Mouse (Mus musculus) adipocyte (in vitro differentiated cells): Measurements from ENCODE around the gene Pax6.

Source experiments
- DNase-seq: peaks from one replicate; pipeline ENCODE4 v3.0.0-alpha.2; 2016; ENCODE audit warnings: low spot score

Gene Pax6

GRCm38 (mm10) chr2:105668271-105669270 lies at the start of gene Pax6:
TSS of gene Pax6 (plus strand) at chr2:105668900.
- no peak for DNase-seq

GRCm38 (mm10) chr2:105648933-105649332 lies 19.8 kb upstream of the Pax6 start:
- no peak for DNase-seq

GRCm38 (mm10) chr2:105656456-105656855 lies 12.2 kb upstream of the Pax6 start:
- DNase-seq: no peak

DNA sequence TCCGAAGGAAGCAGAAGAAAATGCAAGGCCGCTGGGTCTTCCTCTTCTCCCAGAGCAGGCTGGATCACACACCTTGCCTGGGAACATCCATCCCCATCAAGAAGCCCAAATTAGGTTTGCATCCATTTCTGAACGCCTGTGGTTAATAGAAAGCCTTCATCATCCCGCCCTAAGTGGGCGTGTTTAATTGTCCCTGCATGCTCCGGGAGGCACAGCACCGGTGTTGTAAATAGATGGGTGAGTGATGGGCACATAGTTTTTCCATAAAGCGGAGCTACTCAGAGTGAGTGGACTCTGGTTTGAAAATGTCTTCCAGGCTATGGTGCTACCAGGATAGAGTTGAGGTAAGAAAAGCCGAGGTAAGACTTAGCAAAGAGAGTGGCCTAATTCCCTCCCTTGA lies 9.3 kb upstream of the Pax6 start:
- DNase-seq: no peak

DNA sequence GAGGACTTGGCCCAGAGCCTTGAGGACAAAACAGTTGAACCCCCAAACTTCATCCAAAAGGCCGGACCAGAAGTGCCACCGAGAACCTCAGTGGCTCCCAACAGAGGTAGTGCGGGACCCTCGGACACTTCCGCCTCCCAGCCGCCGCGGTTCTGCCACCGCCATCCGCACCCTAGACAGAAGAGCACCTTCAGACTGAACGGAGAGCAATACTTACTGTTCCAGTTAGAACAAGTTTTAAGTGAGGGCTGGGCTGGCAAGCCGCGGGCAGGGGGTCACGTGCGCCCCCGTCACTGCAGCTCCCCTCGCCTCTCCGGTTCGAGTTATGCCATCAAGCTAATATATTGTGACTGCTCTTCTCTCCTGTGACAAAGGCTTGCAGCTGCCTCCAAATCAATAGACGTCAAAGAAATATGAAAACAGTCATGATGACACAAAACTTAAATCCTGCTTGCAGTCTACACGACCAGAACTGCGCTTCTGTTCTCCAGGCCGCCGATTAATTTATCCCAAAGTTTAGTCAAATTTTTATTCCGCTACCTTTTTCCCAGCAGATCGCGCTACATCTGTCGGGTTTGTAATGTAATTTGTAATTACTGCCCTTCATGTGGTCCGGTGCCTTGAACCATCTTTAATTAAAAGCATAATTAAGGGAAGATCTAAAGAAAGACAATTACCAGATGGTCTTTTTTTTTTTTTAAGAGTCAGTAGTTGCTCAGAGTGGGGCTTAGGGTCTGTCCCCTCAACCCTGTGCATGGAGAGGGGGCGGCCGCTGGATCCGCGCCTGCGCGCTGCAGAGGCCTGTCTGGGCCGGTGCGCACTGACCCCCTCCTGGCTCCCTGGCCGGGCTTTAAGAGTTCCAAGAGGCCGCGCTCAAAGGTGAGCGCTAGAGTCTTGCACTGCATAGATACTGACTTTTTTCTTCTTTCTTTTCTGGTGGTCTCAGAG lies 8.5 kb upstream of the Pax6 start:
- no peak for DNase-seq

DNA sequence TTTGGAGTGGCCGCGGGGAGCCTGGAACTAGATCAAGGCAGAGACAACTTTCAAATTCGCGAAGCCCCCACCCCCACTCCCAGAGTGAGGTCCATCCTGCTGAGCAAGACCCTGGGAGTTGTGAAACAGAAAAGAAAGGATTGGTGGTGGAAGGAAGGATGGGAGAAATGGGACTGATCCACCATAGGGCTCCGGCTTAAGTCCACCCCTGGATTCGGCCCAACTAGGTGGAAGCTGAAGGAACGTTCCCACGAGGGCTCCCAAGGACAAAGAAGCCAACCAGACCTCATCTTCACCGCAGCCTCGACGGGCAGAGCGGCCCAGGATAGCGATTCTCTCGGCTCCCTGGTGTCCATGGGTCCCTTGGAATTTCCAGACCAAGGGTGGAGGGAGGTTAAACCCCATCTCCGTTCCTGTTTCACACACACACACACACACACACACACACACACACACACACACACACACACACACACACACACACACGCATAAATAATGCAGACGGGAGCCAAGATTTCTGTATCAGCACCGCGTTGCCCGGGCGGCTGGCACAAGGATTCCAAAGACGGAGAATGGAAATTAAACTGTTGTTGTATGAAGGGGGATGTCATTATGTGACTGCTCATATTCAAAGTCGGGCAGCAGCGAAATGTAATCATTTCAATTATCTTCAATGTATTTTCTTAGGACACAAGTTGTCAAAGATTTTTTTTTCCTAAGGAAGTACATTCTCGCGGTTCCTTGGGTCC lies 7.7 kb upstream of the Pax6 start:
- DNase-seq: no peak

DNA sequence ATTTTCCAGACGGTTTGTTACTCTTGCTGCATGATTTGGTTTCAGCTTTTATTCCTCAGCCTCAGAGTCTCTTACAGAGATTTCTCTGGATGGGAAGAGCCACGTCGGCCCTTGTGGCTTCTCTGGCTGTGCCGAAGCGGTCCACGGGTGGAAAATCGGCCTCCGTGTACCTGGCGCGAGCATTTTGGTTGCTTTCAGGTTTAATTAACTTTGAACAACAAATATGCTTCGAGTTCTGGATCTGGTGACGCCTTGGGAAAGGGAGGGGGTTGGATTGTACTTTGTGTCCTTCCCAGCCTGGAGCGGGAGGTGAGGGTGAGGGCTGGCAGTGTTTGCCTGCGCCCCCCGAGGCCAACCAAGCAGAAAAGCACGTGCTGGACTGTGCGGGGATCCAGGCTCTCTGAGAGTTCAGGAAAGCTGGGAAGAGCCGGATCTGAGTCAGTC lies 7.1 kb upstream of the Pax6 start:
- DNase-seq: no peak

GRCm38 (mm10) chr2:105662121-105662520 lies 6.6 kb upstream of the Pax6 start:
- no peak for DNase-seq

DNA sequence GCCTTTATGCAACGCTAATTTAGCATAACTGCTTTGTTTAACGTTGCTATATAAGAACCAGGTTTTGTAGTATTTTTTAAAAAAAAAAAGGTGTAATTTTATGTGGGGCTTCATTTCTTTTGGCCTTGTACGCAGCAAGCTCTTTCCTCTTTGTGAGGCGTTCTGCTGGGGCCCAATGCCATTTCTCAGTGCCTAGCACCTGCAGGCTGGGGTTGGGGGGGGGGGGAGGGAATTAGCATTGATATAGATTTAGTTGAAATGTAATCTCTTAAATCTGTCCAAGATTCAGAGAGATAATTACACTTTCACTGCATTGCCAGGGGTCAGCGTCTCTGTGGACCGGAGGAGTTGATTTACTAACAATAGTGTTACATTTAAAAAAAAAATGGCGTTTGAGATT lies 6.1 kb upstream of the Pax6 start:
- DNase-seq: no peak

- no peak for DNase-seq
Observed at GRCm38 (mm10) chr2:105663101-105663511, 5.6 kb upstream of the Pax6 start.

DNA sequence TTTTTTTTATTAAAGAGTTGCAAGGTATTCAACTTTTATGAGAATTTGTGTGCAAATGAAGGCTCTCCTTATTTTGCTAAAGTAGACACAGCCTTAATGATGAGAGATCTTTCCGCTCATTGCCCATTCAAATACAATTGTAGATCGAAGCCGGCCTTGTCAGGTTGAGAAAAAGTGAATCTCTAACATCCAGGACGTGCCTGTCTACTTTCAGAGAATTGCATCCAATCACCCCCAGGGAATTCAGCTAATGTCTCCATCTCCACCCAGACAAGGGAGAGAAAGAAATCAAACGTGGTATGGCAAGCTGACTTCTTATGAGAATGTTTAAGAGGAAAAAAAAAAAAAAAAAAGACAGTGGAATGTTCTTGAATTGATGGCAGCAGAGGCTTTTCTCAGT lies 3.7 kb upstream of the Pax6 start:
- no peak for DNase-seq

GRCm38 (mm10) chr2:105665491-105666250 lies 3.0 kb upstream of the Pax6 start:
- no peak for DNase-seq

DNA sequence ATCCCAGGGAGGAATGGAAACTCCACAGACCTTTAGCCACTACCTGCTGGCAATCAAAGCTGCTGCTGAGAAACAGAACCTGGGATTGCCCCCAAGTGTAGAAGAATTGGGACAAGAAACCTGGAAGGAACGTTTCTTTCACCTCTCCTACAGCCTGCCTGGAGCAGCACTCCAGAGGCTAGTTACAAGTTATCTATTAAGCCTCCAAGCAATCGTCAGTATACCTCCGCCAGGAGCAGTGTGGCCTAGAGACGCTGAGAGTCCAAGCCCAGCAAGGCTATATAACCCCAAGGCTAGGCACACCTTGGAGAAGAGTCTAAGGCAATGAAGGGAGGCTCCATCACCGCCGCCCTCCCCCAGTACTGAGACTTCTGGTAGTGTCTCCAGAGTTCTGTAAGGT lies 2.4 kb upstream of the Pax6 start:
- DNase-seq: no peak

DNA sequence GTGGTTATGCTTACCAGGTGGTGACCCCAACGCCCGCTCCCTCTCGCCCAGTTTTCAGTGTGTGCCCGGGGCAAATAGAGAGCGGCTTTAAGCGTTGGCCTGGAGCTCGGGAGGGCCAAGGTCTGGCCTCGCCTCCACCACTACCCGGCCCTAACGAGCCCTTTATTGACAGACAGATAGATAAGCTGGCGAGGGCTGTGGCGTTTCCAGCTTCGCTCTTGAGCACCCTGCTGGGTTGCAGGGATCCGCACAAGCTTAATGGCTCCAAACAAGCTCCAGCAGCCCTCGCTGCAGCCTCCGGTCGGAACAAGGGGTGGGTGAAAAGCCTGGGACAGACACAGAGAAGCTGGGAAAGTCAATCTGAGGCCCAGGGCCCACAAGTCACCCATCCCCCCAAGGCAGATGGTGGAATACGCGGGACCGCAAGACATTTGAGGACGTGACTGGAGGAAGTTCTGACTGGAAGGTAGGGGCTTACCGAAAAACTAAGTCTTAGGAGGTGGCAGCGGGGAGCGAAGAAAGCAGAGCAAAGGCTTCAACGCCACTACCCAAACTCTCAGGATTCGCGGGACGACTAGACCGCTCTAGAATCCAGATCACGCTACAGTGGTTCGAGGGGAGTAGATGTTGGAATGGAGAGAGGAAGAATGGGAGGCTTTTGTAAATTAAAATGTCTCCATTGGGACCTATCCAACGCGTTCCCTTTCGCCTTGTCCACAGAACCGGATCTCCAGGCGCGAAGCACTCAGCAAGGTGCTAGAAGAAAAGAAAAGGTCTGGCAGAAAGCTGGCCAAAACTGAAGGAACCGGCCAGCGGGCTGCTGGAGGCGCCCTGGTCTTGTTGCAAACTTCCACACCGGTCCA lies 1.7 kb upstream of the Pax6 start:
- DNase-seq: no peak

DNA sequence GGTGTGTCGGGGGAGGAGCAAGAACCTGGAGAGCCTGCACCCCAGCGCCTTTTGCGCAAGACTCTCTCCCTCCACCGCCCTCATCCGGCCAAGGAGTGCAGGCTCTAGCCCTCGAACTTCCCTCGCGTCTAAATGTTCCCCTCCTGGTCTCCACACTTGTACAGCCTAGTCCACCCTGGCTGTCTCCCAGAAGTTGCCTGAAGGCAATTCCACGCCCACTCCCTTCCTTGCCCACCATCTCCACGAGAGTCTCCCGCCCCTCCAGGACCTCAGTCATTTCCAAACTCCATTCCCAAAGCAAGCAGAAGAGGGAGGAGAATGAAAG lies 1.1 kb upstream of the Pax6 start:
- DNase-seq: no peak

DNA sequence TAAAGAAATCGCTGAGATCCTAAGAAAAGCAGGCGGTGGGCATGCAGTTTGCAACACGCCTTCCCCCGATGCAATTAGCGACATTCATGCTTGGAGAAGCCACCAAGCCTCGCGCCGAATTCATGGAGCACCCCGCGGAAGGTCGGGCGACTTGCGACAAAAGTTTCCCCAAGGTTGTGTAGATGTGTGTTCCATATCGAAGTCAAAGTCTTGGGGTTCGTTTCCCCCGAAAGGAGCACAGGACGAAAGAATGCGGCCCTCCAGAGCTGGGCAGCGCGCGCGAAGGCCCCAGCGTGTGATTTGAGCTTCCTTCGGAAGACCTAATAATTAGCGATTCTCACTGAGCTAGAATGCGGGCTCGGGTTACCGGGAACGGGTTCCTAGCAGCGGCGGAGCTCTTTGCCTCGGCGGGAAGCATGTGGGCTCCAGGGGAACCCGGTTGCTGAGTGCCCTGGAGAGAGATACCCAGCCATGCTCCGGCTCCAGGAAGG lies 716 bp downstream of the Pax6 start:
- DNase-seq: no peak

DNA sequence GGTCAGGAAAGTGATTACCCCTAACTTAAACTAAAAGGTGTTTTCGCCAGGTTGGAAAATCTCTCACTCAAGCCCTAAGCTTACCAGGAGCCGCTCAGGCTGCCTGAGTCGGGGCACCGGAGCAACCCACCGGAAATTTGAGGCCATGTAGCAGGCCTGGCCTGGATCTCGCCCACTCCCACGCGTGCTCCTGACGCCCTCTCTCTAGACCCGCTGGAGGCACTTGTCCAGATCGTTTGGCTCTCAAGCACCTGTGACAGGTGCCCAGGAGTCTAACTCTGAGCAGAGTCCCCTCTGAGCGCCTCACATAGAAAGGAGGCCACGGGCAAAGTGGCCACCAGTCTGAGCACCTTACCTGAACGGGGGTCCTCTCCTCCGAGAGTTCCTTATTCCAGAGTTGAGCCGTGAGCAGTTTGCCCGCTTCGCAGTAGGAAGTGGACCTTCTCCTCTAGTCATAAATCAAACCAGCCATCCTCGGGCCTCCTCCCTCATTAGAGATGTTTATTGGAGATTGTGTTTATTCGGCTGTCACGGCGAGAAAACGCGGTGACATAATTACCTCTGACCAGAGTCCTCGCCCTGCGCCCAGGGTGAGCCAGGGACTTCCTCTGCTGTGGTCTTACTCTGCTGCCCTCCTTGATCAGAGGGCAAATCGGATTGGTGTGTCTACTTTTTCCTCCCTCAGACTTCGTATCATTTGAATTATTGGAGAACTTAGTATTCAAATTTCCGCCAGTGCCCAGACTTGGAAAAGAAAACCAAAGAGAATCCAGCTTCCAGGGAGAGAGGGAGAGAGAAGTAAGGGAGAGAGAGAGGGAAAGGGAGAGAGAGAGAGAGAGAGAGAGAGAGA lies 1.4 kb downstream of the Pax6 start:
- no peak for DNase-seq

DNA sequence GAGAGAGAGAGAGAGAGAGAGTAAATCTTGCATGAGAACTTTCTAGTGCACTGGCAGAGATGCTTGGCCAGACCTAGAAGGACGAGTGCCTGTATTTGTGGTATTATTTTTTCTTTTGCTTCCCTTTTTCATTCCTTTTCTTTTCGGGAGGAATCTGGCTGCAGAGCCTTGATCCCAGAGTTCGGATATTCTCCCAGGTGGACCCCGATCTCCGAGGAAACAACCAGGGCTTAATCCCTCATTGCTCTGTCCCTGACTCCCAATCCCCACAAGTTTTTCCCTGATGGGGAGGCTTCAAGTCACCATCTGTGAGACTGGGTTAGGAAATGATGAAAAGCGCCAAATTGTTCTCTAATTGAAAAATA lies 2.0 kb downstream of the Pax6 start:
- no peak for DNase-seq

GRCm38 (mm10) chr2:105671116-105671797 lies 2.6 kb downstream of the Pax6 start:
- DNase-seq: no peak
